Mouse (Mus musculus) activated CD4-positive, CD25-positive, alpha-beta regulatory T cell, adult 4 months (primary cell): Measurements from ENCODE around the gene Pold3. TPM values are rescaled to one million over a fixed set of nuclear protein-coding genes. Genes with fewer than 3 reads are reported as not detected.

Source experiments
- ATAC-seq: one replicate; pipeline ENCODE4 v1.8.0; 2017
- polyA plus RNA-seq, 2 experiments: library from polyadenylated mRNA; unstranded; fragments of 100-300 nt; shearing (Covaris generic); gene quantifications; one replicate each; pipeline ENCODE4 v1.2.1; 2017

The Pold3 gene
- polyA plus RNA-seq, result 10 to 100 TPM; 40.6 to 44.4 TPM

GRCm38 (mm10) chr7:100121376-100121789 lies at the start of gene Pold3:
TSS of gene Pold3 (minus strand) at chr7:100121565.
- ATAC-seq, result peak; percentile 92

DNA sequence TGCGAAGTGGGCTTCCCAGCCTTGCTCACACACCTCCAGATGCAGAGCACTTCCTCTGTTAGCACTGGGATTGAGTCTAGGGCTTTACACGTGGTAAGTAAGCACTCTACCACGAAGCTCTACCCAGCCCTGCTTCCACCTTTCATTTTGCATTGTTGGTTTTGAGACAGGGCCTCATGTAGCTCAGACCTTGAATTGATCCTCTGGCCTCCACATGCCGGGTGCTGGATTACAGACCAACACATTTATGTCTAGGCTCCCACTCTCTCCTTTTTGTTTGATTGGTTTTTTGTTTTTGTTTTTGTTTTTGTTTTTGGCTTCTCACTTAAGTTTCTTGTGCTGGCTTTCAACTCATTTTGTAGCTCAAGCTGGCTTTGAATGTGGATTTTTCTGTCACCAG lies 49.4 kb upstream of the Pold3 start:
- ATAC-seq, result no peak

DNA sequence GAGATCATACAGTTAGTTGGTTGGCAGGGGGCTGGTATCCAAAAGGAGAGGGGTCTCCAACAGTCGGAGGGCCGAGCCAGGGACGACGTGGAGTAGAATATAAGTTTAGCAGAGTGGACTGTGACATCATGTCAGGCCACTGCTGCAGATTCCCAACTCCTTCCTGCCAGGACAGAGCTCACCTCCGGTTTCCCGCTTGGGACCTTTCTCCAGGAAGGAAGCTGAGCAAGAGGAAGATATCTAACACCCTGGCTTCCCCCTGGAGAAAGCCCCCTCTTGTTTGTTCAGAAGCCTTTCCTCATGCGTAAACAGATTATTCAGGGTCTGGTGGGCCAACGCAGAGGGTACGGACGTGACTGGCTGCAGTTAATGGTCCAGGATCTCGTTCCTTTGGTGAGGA lies 47.3 kb upstream of the Pold3 start:
- ATAC-seq, result no peak

DNA sequence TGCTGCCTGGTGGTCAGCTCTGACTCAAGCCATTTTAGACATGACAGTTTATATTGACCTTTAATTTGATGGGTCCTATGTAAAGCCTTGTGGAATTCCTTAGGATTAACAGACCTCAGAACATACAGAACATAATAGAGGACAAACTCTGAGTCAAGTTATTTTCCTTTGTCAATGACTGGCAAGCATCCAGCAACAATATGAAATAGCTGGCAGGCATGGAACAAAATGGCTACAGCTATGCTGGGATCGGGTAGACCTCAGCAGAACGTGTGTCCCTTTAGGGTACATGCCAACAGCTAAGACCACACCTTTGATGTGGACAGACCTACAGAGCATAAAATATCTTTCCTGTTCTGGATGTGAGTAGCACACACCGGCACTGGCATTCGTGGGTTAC lies 42.1 kb upstream of the Pold3 start:
- ATAC-seq, result no peak

GRCm38 (mm10) chr7:100160006-100160405 lies 38.6 kb upstream of the Pold3 start:
- ATAC-seq, result no peak

- ATAC-seq, result peak; percentile 93
Observed at GRCm38 (mm10) chr7:100159105-100159841, 37.9 kb upstream of the Pold3 start, which contains the start of gene Lipt2. TSS of gene Lipt2 (plus strand) at chr7:100159277.

- no peak for ATAC-seq
Observed at GRCm38 (mm10) chr7:100157669-100158068, 36.3 kb upstream of the Pold3 start.

GRCm38 (mm10) chr7:100150626-100151025 lies 29.3 kb upstream of the Pold3 start:
- ATAC-seq, result no peak

- ATAC-seq, result no peak
Observed at GRCm38 (mm10) chr7:100150086-100150485, 28.7 kb upstream of the Pold3 start.

- ATAC-seq, result no peak
Observed at GRCm38 (mm10) chr7:100148586-100148985, 27.2 kb upstream of the Pold3 start.

DNA sequence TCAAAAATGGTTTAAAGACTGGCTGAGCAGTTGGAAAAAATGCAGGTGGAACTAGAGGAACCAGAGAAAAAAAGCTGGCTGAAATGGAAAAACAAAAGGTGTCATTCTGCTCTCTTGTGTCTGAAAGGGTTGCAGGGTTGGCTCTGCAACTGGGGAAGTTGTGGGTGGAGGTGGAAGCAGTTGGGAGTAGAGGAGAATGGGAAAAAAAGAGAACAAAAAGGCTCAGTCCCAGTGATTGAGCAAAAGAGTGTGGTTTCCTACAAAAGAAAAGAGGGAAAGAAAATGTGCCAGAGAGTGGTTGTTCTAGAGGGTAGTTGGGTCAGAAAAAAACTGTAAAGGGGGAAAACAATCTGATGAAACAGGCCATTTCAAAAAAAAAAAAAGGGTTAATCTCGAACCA lies 19.2 kb upstream of the Pold3 start:
- ATAC-seq, result no peak

GRCm38 (mm10) chr7:100138075-100138474 lies 16.7 kb upstream of the Pold3 start:
- no peak for ATAC-seq

DNA sequence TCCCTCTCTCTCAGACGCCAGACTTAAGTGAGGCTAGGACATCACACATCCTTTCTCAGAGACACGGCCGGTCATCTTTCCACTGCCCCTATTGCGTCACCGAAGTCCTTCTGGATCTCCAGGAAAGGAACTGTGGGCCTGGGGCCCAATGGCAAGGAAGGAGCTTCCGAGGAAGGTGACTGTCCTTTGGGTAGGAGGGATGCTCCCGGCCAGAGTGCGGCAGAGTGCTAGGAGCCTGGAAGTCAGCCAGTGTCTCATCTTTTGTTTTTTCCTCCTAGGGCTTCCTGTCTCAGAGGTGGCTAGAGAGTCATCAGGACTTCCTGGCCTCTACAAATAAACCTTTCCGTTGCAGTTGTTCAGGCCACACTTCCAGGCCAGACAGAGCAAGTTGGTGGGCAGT lies 15.7 kb upstream of the Pold3 start:
- ATAC-seq, result no peak

GRCm38 (mm10) chr7:100132379-100132778 lies 11.0 kb upstream of the Pold3 start:
- no peak for ATAC-seq

GRCm38 (mm10) chr7:100130592-100130991 lies 9.2 kb upstream of the Pold3 start:
- no peak for ATAC-seq

DNA sequence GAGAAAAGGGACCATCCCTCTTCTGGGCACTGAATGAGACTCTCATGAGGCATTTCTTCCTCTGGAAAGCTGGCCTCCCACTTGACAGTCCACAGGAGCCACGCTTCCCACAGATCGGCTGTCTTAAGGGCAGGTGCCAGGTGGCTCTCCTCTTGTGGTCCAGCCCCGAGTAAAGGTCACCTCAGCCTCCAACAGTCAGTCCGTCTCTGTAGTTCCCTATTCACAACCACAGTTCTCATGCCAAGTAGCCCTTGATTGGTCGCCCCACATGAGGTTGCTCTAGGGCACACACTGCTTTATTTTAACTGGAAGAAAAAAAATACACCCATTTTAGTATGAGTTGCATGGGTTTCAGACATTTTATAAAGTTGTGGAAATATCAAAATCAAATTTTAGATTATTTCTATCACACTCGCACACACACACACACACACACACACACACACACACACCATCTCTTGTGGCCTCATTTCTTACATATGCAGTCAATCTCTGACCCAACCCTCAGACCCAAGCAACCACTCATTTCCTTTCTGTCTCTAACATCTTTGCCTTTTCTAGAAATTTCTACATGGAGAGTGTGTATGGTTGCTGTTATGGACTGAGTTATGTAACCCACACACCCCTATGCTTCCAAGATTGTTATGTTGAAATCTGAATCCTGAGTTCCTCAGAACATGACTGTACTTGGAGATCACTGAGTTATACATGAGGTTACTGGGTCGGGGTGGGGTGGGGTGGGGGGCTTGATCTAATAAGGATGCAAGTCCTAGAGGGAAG lies 7.1 kb upstream of the Pold3 start:
- no peak for ATAC-seq

GRCm38 (mm10) chr7:100126514-100126913 lies 5.1 kb upstream of the Pold3 start:
- ATAC-seq, result no peak

- ATAC-seq, result no peak
Observed at GRCm38 (mm10) chr7:100125166-100125565, 3.8 kb upstream of the Pold3 start.

- ATAC-seq, result no peak
Observed at GRCm38 (mm10) chr7:100124211-100124610, 2.8 kb upstream of the Pold3 start.

DNA sequence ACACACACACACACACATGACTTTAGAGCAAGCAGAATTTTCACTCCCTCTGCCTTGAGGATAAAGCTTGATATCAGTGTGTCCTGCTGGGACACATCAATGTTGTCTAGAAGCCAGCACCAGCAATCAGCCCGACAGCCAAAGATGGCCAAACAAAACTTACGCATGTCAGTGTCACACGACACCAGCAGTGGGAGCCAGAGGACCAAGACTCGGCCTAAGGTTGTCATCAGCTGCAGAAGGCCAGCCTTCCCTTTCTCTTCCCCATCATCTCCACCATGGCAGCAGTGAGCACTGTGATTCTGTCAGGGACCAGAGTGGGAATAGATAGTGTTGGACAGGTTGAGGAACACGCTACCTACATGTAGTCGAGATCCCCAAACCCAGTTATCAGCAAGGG lies 2.1 kb upstream of the Pold3 start:
- no peak for ATAC-seq

DNA sequence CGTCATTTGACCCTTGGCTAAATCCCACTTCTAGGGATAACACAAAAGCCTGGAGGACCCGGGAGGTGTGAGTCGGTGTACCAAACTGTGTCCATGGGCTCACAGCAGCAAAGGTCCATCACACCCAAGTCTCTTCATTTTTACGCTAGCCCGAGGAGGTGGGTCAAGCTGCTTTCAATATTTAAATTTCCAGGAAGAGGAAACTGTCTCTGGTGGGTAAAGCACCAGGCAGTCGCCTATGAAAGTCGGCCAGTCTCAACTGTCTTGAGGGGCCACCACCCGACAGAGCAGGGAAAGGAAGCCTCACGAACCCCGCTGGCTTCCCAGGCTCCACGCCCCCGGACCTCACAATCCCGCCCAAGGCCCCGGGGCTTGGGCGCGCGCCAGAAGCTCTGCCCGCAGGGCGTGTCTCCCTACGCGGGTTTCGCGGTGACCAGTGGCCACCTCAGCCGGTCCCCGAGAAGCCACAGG lies 539 bp downstream of the Pold3 start:
- ATAC-seq, result no peak

- ATAC-seq, result no peak
Observed at GRCm38 (mm10) chr7:100114279-100114678, 7.1 kb downstream of the Pold3 start.

DNA sequence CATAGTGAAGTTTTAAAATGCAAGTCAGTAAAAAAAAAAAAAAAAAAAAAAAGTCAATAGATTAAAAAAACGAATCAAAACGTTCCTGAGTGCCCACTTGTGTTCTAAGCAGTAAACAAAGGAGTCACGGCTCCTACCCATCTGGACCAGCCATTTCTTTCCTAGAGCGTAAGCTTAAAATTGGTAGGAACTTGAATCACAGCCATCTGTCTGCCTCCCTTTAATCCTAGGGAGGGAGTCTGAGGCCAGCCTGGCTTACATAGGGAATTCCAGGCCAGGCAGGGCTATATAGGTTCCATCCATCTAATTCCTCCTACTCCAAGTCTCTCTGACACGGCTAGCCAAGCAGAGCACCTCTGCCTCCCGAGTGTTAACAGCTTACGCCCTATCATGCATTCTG lies 7.5 kb downstream of the Pold3 start:
- ATAC-seq, result no peak

GRCm38 (mm10) chr7:100111506-100111905 lies 9.9 kb downstream of the Pold3 start:
- ATAC-seq, result no peak
